Mouse (Mus musculus) megakaryocyte, embryonic 14.5 days (primary cell): ENCODE data around the gene Efhb.

Experiments used
- FLI1 ChIP-seq: IDR thresholded peaks from 2 replicates; pipeline ENCODE4 v1.6.1; 2012; ENCODE audit warnings: low read length, inconsistent platforms, mixed read lengths
- GATA1 ChIP-seq: IDR thresholded peaks from 3 replicates; pipeline ENCODE4 v1.6.1; 2012; ENCODE audit warnings: mixed read lengths, low read length, inconsistent platforms, borderline replicate concordance

DNA sequence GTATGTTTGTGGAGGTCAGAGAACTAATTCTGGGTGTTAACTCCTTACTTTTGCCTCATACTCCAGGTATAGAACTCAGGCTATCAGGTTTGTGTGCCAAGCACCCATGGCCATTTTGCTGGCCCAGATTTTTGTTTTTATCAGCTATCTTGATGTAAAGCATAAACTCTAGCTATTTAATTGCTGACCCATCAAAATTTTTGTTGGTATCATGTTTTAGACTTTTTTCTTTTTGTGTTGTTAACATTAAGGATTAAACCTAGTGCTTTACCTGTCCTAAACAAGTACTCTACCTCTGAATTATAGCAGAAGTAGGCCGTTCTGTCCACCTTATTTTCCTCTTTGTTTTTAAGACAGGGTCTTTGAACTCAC is 25.9 kb upstream of the Efhb start:
- TF ChIP-seq FLI1: no peak
- no peak for TF ChIP-seq GATA1
